Mouse (Mus musculus) erythroid progenitor cell, adult 5-6 weeks (primary cell): ENCODE measurements around the gene Dusp27. TPM values are rescaled to one million over a fixed set of nuclear protein-coding genes. Genes with fewer than 3 reads are reported as not detected.

Experiments used
- ATAC-seq: replicated peaks from 2 replicates; pipeline ENCODE4 v1.8.0; 2016; ENCODE audit warnings: moderate number of reproducible peaks, mild to moderate bottlenecking, moderate TSS enrichment, inconsistent platforms; ENCODE audit not compliant: poor library complexity, low FRiP score, severe bottlenecking
- total RNA-seq, 2 experiments: library from RNA; stranded (forward) in 1 of 2; stranded (reverse) in 1 of 2; fragments of 150-400 nt in 1 of 2; fragments of 186-747, 209-891 nt in 1 of 2; gene quantifications; 2 replicates each; pipeline versions ENCODE4 v1.2.3 to v1.2.4; 2015 to 2017; ENCODE audit warnings: low replicate concordance in 2 of 2

Gene Dusp27
- total RNA-seq, 2 experiments from 2014 or later = not detected

GRCm38 (mm10) chr1:166048230-166048911 is 79.4 kb downstream of the Dusp27 start:
- ATAC-seq = 0 out of 2 replicates have a peak, but pooled peaks have one; percentile 14

Other genes starting within 250 kb of the Dusp27 start
- gene Pou2f1, start 125.2 kb downstream of the Dusp27 start, total RNA-seq (2015; ENCODE audit: low replicate concordance) = 40.4 and 54.1 TPM in 2 replicates
- gene Pou2f1, start 125.2 kb downstream of the Dusp27 start, total RNA-seq (2017; ENCODE audit: low replicate concordance) = 26.4 and 28.9 TPM in 2 replicates
- gene Gpa33, start 2.3 kb upstream of the Dusp27 start, total RNA-seq (2015; ENCODE audit: low replicate concordance) = not detected in 2 replicates
- not detected in 2 replicates for gene Gpa33, start 2.3 kb upstream of the Dusp27 start, total RNA-seq (2017; ENCODE audit: low replicate concordance)
- gene Mael, start 110.8 kb upstream of the Dusp27 start, total RNA-seq (2015; ENCODE audit: low replicate concordance) = not detected in 2 replicates
- not detected in 2 replicates for gene Mael, start 110.8 kb upstream of the Dusp27 start, total RNA-seq (2017; ENCODE audit: low replicate concordance)
- not detected in 2 replicates for gene Ildr2, start 126.2 kb upstream of the Dusp27 start, total RNA-seq (2015; ENCODE audit: low replicate concordance)
- gene Ildr2, start 126.2 kb upstream of the Dusp27 start, total RNA-seq (2017; ENCODE audit: low replicate concordance) = not detected in 2 replicates